Mouse (Mus musculus): Measurements from ENCODE around the gene Card10.

DNA sequence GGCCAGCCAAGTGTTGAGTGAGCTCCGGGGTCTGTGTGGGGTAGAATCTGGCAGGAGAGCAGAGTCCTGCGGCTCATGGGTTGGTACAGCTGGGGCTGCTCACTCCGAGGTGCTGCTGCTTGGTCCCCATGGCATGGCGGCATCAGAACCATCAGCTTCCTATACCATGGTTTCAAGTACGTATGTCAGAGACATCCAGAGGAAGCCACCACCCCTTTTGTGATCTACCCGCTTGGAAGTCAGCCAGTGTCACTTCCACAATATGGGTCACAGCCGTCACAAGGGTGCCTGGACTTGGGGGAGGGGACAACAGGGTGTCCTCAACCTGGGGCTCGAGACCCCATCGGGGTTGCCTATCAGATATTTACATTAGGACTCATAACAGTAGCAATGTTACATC, 7.3 kb upstream of the Card10 start:
- TF ChIP-seq POLR2A (IDR thresholded peaks at IDR 0.05; ENCODE audit: borderline replicate concordance, control insufficient read depth, low read depth, low read length) (peak; percentile 11; the same call in 1 of the 2 replicates), CTCF (IDR thresholded peaks at IDR 0.05; ENCODE audit: control insufficient read depth, insufficient read depth, low read length) (no peak)

Measured in bone marrow, adult 2 months (tissue).